Mouse (Mus musculus) heart, postnatal 0 days (tissue): ENCODE results near the gene Tada3. TPM values are rescaled to one million over a fixed set of nuclear protein-coding genes. Genes with fewer than 3 reads are reported as not detected.

Source experiments
- ATAC-seq: fragments of 200-750 bp; cut with Nextera tagmentation; 2 replicates; pipeline ENCODE4 v1.8.0; 2017; ENCODE audit warnings: low read depth, moderate number of reproducible peaks, moderate library complexity; ENCODE audit not compliant: insufficient read depth
- DNase-seq: peaks from one replicate; pipeline ENCODE4 v3.0.0-alpha.2; 2016; ENCODE audit warnings: low spot score
- H3K27ac ChIP-seq: fragments of 300-500 bp; sonication (generic); 2 replicates; pipeline ENCODE4 v1.5.1; 2014; ENCODE audit warnings: low read depth, mild to moderate bottlenecking
- H3K27me3 ChIP-seq: fragments of 300-500 bp; sonication (generic); 2 replicates; pipeline ENCODE4 v1.6.1; 2014; ENCODE audit warnings: low read length, mixed read lengths; ENCODE audit not compliant: control insufficient read depth, insufficient read depth
- H3K36me3 ChIP-seq: fragments of 300-500 bp; sonication (generic); replicated peaks from 2 replicates; pipeline ENCODE4 v1.6.1; 2014; ENCODE audit warnings: low read length, mixed read lengths; ENCODE audit not compliant: control insufficient read depth, insufficient read depth
- H3K4me1 ChIP-seq: fragments of 300-500 bp; sonication (generic); 2 replicates; pipeline ENCODE4 v1.6.1; 2014; ENCODE audit warnings: antibody characterized with exemption; ENCODE audit not compliant: control insufficient read depth, insufficient read depth
- H3K4me2 ChIP-seq: fragments of 300-500 bp; sonication (generic); 2 replicates; pipeline ENCODE4 v1.6.1; 2014; ENCODE audit warnings: low read depth, mild to moderate bottlenecking, low read length, moderate library complexity
- H3K4me3 ChIP-seq: fragments of 300-500 bp; sonication (generic); 2 replicates; pipeline ENCODE4 v1.5.1; 2014; ENCODE audit warnings: low read depth, low read length
- H3K9ac ChIP-seq: fragments of 300-500 bp; sonication (generic); replicated peaks from 2 replicates; pipeline ENCODE4 v1.6.1; 2014; ENCODE audit warnings: low read depth, low read length, mixed read lengths
- H3K9me3 ChIP-seq: fragments of 300-500 bp; sonication (generic); replicated peaks from 2 replicates; pipeline ENCODE4 v1.6.1; 2016; ENCODE audit warnings: low read length; ENCODE audit not compliant: control insufficient read depth
- CTCF ChIP-seq: IDR thresholded peaks from 2 replicates; pipeline ENCODE4 v1.5.1; 2016; ENCODE audit warnings: antibody characterized with exemption, control low read depth, low read depth
- EP300 ChIP-seq: IDR thresholded peaks from 2 replicates; pipeline ENCODE4 v1.6.1; 2016; ENCODE audit warnings: antibody characterized with exemption, low read depth
- WGBS: fragments of 180-500 bp; shearing (Covaris S2); extraction: QIAGEN DNeasy Blood & Tissue Kit; methylation state at CpG from one replicate; pipeline ENCODE4 v1.1.7; 2014; 5-methylcytosine and 5-hydroxymethylcytosine counted together
- polyA plus RNA-seq: library from polyadenylated mRNA; unstranded; fragments of >200 nt; fragmentation: Nextera tagmentation; extraction: Ambion mirVana; gene quantifications from 2 replicates; pipeline ENCODE4 v1.2.1, GENCODE M21; 2015
- total RNA-seq: library from RNA; depleted of rRNA; stranded (reverse); fragments of >200 nt; gene quantifications from 2 replicates; pipeline ENCODE4 v1.2.3, GENCODE M21; 2014; ENCODE audit warnings: low replicate concordance

Gene Tada3
- total and polyA plus RNA-seq, 2 experiments from 2014 or later = 28.9 to 45.1 TPM

GRCm38 (mm10) chr6:113419199-113419587 is 41.5 kb upstream of the Tada3 start, which contains the start of gene Rpusd3:
Gene Rpusd3, minus strand, starts transcription at chr6:113419340.
- under 1% methylated on average over 25 of the region's 25 CpGs for WGBS
- TF ChIP-seq CTCF (no peak), EP300 (no peak)
- Histone ChIP-seq H3K4me1 (peaks cover 9% of the 10 kb centered on the region; the same call in 1 of the 2 replicates), H3K36me3 (peaks cover 8% of the 10 kb centered on the region; the same call in 1 of the 2 replicates), H3K27ac (no peak within 1 kb of the TSS), H3K4me2 (peak within 1 kb of the TSS; percentile 82), H3K4me3 (peak within 1 kb of the TSS; percentile 64), H3K27me3 (no peaks in the 10 kb centered on the region), H3K9ac (peak within 1 kb of the TSS; percentile 67), H3K9me3 (no peaks in the 10 kb centered on the region)
- ATAC-seq = peak; percentile 98
- DNase-seq = peak; percentile 95

GRCm38 (mm10) chr6:113418441-113419198 is 40.9 kb upstream of the Tada3 start:
- H3K36me3 ChIP-seq = peaks cover 8% of the 10 kb centered on the region; the same call in 1 of the 2 replicates
- no peaks in the 10 kb centered on the region for H3K27me3 ChIP-seq
- peak overlapping the region; percentile 67 for H3K9ac ChIP-seq
- TF ChIP-seq EP300 = no peak
- TF ChIP-seq CTCF = no peak
- H3K4me1 ChIP-seq = peaks cover 9% of the 10 kb centered on the region; the same call in 1 of the 2 replicates
- DNase-seq (no peak), ATAC-seq (peak; percentile 40)
- WGBS = 12% methylated on average over 16 of the region's 16 CpGs
- no peak overlapping the region for H3K27ac ChIP-seq
- H3K4me2 ChIP-seq = peak overlapping the region; percentile 82
- no peaks in the 10 kb centered on the region for H3K9me3 ChIP-seq
- H3K4me3 ChIP-seq = peak overlapping the region; percentile 64

GRCm38 (mm10) chr6:113416416-113416815 is 38.7 kb upstream of the Tada3 start:
- H3K36me3 ChIP-seq = peaks cover 8% of the 10 kb centered on the region; the same call in 1 of the 2 replicates
- DNase-seq (no peak), ATAC-seq (no peak)
- no peak overlapping the region for H3K27ac ChIP-seq
- H3K9me3 ChIP-seq = no peaks in the 10 kb centered on the region
- H3K4me3 ChIP-seq = no peak overlapping the region
- H3K4me1 ChIP-seq = peaks cover 9% of the 10 kb centered on the region; the same call in 1 of the 2 replicates
- no peak overlapping the region for H3K9ac ChIP-seq
- WGBS = 62% methylated on average over 5 of the region's 5 CpGs
- no peak overlapping the region for H3K4me2 ChIP-seq
- no peak for TF ChIP-seq CTCF
- no peak for TF ChIP-seq EP300
- H3K27me3 ChIP-seq = no peaks in the 10 kb centered on the region

GRCm38 (mm10) chr6:113410001-113410400 is 32.3 kb upstream of the Tada3 start:
- TF ChIP-seq EP300 (no peak), CTCF (no peak)
- Histone ChIP-seq H3K4me3 (no peak overlapping the region), H3K27me3 (no peaks in the 10 kb centered on the region), H3K36me3 (peaks cover 12% of the 10 kb centered on the region; the same call in 1 of the 2 replicates), H3K9ac (no peak overlapping the region), H3K4me2 (no peak overlapping the region), H3K9me3 (no peaks in the 10 kb centered on the region), H3K27ac (no peak overlapping the region), H3K4me1 (no peaks in the 10 kb centered on the region)
- WGBS = 67% methylated on average over 1 of the region's 1 CpGs
- DNase-seq (no peak), ATAC-seq (no peak)

GRCm38 (mm10) chr6:113406683-113407082 is 29.0 kb upstream of the Tada3 start:
- H3K4me2 ChIP-seq = no peak overlapping the region
- H3K9ac ChIP-seq = no peak overlapping the region
- peaks cover 5% of the 10 kb centered on the region; the same call in 1 of the 2 replicates for H3K36me3 ChIP-seq
- H3K27ac ChIP-seq = no peak overlapping the region
- ATAC-seq (no peak), DNase-seq (no peak)
- H3K9me3 ChIP-seq = no peaks in the 10 kb centered on the region
- no peak overlapping the region for H3K4me3 ChIP-seq
- no peaks in the 10 kb centered on the region for H3K27me3 ChIP-seq
- no peaks in the 10 kb centered on the region for H3K4me1 ChIP-seq
- WGBS = 75% methylated on average over 9 of the region's 9 CpGs
- TF ChIP-seq EP300 (no peak), CTCF (0 out of 2 replicates have a peak, but pooled peaks have one; percentile 16)
